Mouse (Mus musculus): ENCODE measurements at regions not wholly inside any gene's neighbourhood (a gene's known extent, or its start where the extent isn't known, plus 50 kb on each side); places are given as distances from the start of the nearest gene placed in this dataset.
"Not testable (repeated sequence)": the region's sequence is repeated elsewhere in the genome, so short reads cannot be mapped to it uniquely, and the experiment has no call there.

DNA sequence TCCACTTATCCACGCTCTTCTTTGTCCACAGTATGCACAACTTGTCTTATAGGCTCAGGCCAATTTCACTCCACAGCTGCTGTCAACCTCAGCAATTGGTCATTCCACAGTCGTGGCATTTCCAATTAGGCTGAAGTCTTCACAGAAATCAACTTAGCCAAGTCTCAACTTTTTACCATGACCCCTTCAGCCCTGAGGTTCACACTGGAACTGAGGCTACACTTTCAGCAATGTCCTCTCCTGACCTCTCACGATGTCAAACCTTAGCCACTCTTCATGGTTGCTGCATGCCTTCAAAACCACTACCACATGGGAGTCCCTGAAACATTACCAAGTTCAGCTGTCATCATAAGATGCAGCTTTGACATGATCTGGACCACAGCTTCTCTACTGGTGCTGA lies 310.1 kb downstream of the Gxylt1 start:
- no peak for DNase-seq (ENCODE audit: low read depth, low spot score)
- Histone ChIP-seq H3K4me1 (ENCODE audit: control insufficient read depth in 1 of 2, insufficient read depth in 2 of 2, low read length in 2 of 2) (no peaks in the 10 kb centered on the region), H3K9ac (ENCODE audit: control insufficient read depth, low read depth, low read length, poor library complexity, severe bottlenecking) (no peak overlapping the region), H3K79me2 (ENCODE audit: control insufficient read depth, insufficient read depth, low read length, poor library complexity) (no peaks in the 10 kb centered on the region), H3K4me3 (ENCODE audit: control insufficient read depth in 1 of 2, insufficient read depth in 1 of 2, low read depth in 2 of 2, low read length in 2 of 2) (no peak overlapping the region), H3K27me3 (ENCODE audit: control insufficient read depth in 1 of 2, insufficient read depth in 2 of 2, low read length in 2 of 2) (no peaks in the 10 kb centered on the region), H3K9me3 (replicated peaks; ENCODE audit: insufficient read depth, low read length) (no peaks in the 10 kb centered on the region), H3K27ac (ENCODE audit: control insufficient read depth, low read depth, low read length) (no peak overlapping the region), H3K36me3 (ENCODE audit: control insufficient read depth in 1 of 2, insufficient read depth in 2 of 2, low read length in 2 of 2) (no peaks in the 10 kb centered on the region)
- TF ChIP-seq POLR2AphosphoS2 (IDR thresholded peaks at IDR 0.05; ENCODE audit: low read length) (no peak), USF1 (IDR thresholded peaks at IDR 0.05; ENCODE audit: low read depth, low read length) (no peak), TCF12 (IDR thresholded peaks at IDR 0.05; ENCODE audit: low read depth, low read length) (no peak), POLR2AphosphoS5 (IDR thresholded peaks at IDR 0.05; ENCODE audit: borderline replicate concordance, low read depth, low read length) (no peak), POLR2A (IDR thresholded peaks at IDR 0.05; ENCODE audit: control insufficient read depth in 1 of 2, insufficient read depth in 1 of 2, low read depth in 1 of 2, low read length in 2 of 2, poor library complexity in 1 of 2) (no peak), RAD21 (IDR thresholded peaks at IDR 0.05; ENCODE audit: low read depth, low read length) (no peak), ETS1 (IDR thresholded peaks at IDR 0.05; ENCODE audit: low read depth, low read length) (no peak), RCOR1 (IDR thresholded peaks at IDR 0.05; ENCODE audit: low read depth, low read length) (no peak), HCFC1 (IDR thresholded peaks at IDR 0.05; ENCODE audit: low read depth, low read length) (no peak)

DNA sequence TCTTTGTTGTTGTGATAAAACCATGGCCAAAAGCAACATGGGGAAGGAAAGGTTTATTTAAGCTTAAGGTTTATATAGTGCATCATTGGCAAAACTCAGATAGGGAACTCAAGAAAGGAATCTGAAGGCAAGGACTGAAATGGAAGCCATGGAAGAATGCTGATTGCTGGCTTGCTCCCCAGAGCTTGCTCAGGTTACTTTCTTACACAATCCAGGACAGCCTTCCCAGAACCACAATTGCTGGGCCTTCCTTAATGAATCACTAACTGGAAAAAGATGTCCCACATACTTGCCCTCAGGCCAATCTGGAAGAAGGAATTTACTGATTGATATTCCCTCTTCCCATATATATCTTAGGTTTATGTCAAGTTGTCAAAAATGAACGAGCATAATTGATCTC lies 310.8 kb downstream of the Gxylt1 start:
- H3K36me3 ChIP-seq (ENCODE audit: control insufficient read depth in 1 of 2, insufficient read depth in 2 of 2, low read length in 2 of 2): no peaks in the 10 kb centered on the region
- H3K27me3 ChIP-seq (ENCODE audit: control insufficient read depth in 1 of 2, insufficient read depth in 2 of 2, low read length in 2 of 2): no peaks in the 10 kb centered on the region
- no peak overlapping the region for H3K9ac ChIP-seq (ENCODE audit: control insufficient read depth, low read depth, low read length, poor library complexity, severe bottlenecking)
- no peak for TF ChIP-seq NELFE (IDR thresholded peaks at IDR 0.05; ENCODE audit: low read depth, low read length)
- TF ChIP-seq MAX (IDR thresholded peaks at IDR 0.05; ENCODE audit: low read length): no peak
- no peak for TF ChIP-seq MXI1 (IDR thresholded peaks at IDR 0.05; ENCODE audit: low read depth, low read length)
- TF ChIP-seq MEF2A (IDR thresholded peaks at IDR 0.05; ENCODE audit: extremely low read depth, insufficient replicate concordance, low read depth, low read length, poor library complexity, severe bottlenecking): no peak
- no peak for TF ChIP-seq E2F4 (IDR thresholded peaks at IDR 0.05; ENCODE audit: borderline replicate concordance, low read depth, low read length)
- TF ChIP-seq TAL1 (IDR thresholded peaks at IDR 0.05; ENCODE audit: low read length): no peak
- H3K4me1 ChIP-seq (ENCODE audit: control insufficient read depth in 1 of 2, insufficient read depth in 2 of 2, low read length in 2 of 2): no peaks in the 10 kb centered on the region
- DNase-seq (ENCODE audit: low read depth, low spot score): no peak
- H3K4me3 ChIP-seq (ENCODE audit: control insufficient read depth in 1 of 2, insufficient read depth in 1 of 2, low read depth in 2 of 2, low read length in 2 of 2): no peak overlapping the region
- no peaks in the 10 kb centered on the region for H3K79me2 ChIP-seq (ENCODE audit: control insufficient read depth, insufficient read depth, low read length, poor library complexity)
- no peaks in the 10 kb centered on the region for H3K9me3 ChIP-seq (replicated peaks; ENCODE audit: insufficient read depth, low read length)
- H3K27ac ChIP-seq (ENCODE audit: control insufficient read depth, low read depth, low read length): no peak overlapping the region

DNA sequence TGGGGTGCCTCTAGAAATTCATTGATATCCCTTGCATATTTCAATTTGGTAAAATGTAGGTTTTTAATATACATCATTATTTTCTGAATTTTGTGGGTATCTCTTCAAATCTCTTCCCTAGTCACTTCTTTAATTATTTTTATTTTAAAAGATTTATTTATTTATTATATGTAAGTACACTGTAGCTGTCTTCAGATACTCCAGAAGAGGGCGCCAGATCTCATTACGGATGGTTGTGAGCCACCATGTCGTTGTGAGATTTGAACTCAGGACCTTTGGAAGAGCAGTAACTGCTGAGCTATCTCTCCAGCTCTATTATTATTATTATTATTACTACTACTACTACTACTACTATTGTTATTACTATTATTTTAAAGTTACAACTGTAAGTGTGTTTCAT lies 324.1 kb downstream of the Gxylt1 start:
- H3K9ac ChIP-seq (ENCODE audit: control insufficient read depth, low read depth, low read length, poor library complexity, severe bottlenecking); H3K4me1 ChIP-seq (ENCODE audit: control insufficient read depth in 1 of 2, insufficient read depth in 2 of 2, low read length in 2 of 2); H3K9me3 ChIP-seq (replicated peaks; ENCODE audit: insufficient read depth, low read length); H3K27me3 ChIP-seq (ENCODE audit: control insufficient read depth in 1 of 2, insufficient read depth in 2 of 2, low read length in 2 of 2); DNase-seq (ENCODE audit: low read depth, low spot score); H3K4me3 ChIP-seq (ENCODE audit: control insufficient read depth in 1 of 2, insufficient read depth in 1 of 2, low read depth in 2 of 2, low read length in 2 of 2); H3K27ac ChIP-seq (ENCODE audit: control insufficient read depth, low read depth, low read length); H3K79me2 ChIP-seq (ENCODE audit: control insufficient read depth, insufficient read depth, low read length, poor library complexity); H3K36me3 ChIP-seq (ENCODE audit: control insufficient read depth in 1 of 2, insufficient read depth in 2 of 2, low read length in 2 of 2): not testable (repeated sequence)
